Mouse (Mus musculus) spleen, embryonic (tissue): Measurements from ENCODE around the gene Tada3.

Experiments used
- CTCF ChIA-PET: fragments of 350-600 bp; sonication (Branson Sonifier 250); formaldehyde crosslinking; loops from one replicate; lab custom pipeline; 2022; lab: Charles Lee

Gene Tada3

GRCm38 (mm10) chr6:113386025-113386424 is 8.3 kb upstream of the Tada3 start:
- CTCF ChIA-PET: no interaction called here

DNA sequence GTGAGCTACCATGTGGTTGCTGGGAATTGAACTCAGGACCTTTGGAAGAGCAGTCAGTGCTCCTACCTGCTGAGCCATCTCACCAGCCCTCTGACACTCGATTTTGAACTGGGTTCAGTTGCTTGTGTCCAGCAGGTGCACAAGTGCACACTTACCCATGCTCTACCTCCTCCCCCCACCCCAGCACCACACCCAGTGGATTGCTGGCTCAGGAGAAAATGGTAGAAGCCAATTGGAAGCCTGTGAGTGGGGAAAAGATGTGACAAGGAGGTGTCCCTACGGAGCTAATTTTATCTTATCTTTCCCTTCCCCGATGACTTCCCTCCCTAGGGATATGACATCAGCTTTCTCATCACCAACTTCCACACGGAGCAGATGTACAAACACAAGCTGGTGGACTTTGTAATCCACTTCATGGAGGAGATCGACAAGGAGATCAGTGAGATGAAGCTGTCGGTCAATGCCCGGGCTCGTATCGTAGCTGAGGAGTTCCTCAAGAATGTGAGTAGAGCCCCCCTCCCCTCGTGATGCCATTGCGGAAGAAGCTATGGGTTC is 7.6 kb upstream of the Tada3 start:
- CTCF ChIA-PET: no interaction called here

DNA sequence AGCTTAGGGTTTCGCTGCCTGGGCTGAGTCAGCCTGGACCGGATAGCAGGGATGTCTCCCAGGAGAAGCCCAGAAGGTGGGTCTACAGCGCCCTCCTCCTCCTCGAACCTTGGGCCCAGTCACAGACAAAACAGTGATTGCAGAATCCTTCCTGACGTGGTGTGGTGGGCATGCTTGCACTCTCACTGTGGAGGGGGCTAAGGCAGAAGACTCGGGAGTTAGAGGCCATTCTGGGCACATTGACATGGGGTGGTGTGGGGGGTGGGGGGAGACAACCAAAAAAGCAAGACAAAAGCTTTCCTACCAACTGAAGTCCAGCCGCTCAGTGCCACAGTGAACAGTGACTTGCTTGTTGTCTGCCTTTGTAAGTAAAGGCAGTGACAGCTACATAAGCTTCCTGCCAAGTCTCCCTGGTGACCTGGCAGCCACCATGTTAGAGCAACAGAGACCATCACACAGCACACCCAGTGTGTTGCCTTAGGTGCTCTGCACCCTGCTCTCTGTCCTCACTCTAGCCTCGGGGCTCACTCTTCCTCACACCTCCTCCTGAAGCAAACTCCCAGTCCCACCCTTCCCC is 6.8 kb upstream of the Tada3 start:
- CTCF ChIA-PET: interaction anchor here (0.5 kb wide), 1 partner anchor 592 kb away, joined by 7 read pairs; no protein-coding TSS in a partner anchor

DNA sequence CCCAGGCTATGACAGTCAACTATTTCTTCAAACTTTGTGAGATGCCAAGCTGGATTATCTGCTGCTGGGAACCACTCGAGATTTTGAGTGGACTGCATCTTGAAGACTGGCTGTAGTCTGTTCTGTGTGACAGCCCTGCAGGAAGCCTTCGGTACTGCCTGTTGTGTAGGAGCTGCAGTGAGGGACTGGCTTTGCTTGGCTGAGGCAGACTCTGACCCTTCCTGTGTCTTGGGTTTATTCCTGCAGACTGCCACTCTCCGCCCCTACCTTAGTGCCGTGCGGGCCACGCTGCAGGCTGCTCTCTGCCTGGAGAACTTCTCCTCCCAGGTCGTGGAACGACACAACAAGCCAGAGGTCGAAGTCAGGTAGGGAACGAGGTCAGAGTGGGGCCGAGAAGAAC is 2.8 kb upstream of the Tada3 start:
- CTCF ChIA-PET: no interaction called here

- CTCF ChIA-PET: interaction anchor here (1.1 kb wide), 1 partner anchor 10 kb away, joined by 3 read pairs; no protein-coding TSS in a partner anchor
Measured at GRCm38 (mm10) chr6:113379246-113379645, 1.6 kb upstream of the Tada3 start.

DNA sequence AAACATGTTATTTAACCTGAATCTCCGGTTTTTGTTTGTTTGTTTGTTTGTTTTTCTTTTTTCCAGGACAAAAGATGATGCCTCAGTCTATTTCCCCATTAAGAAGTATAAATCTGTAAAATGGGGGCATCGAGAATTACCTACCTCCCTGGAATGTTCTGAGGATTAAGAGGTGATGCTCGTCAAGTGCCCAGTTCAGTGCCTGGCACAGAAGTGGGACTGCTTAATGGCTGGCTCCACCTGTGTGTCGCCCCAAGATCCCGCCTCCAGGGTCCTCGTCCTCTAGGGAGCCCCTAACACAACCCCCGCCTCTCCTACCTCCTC is 549 bp downstream of the Tada3 start:
- CTCF ChIA-PET: interaction anchor here (0.6 kb wide), 1 partner anchor 141 kb away, joined by 4 read pairs; no protein-coding TSS in a partner anchor

GRCm38 (mm10) chr6:113373491-113373890 is 4.2 kb downstream of the Tada3 start:
- CTCF ChIA-PET: no interaction called here

DNA sequence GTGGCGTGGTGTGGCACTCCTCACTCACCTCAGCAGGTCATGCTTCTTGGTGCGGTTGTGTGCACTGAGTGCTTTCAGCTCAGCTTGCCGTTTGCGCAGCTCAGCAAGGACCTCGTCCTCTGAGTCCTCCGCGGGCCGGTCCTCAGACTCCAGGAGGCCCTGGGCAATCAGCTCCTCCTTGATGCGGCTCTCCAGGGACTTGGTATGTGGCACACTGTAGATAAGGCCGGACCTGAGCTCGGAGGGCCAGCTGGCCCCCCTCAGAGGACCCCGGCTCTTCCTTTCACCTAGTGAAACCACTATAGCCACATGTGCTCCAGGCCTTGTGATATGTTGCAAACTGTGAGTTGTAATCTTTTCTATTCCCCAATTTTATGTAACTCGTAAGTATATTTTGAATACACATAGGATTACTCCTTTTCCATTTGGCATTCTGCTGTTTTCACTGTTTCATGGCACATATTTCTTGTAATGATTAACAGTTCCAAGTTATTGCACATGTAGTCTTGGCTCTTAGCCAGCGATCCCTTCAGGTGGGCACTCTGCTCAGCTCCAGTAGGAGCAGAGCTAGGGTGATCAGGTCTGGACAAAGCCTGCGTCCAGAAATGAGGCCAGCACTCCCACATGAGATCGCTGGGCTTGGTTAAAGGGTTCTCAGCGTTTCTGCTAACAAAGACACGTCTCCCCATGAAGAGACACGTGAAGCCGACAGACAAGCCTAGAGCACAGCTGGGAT is 7.3 kb downstream of the Tada3 start:
- CTCF ChIA-PET: interaction anchor here (1.1 kb wide), 1 partner anchor 8 kb away, joined by 3 read pairs; no protein-coding TSS in a partner anchor

DNA sequence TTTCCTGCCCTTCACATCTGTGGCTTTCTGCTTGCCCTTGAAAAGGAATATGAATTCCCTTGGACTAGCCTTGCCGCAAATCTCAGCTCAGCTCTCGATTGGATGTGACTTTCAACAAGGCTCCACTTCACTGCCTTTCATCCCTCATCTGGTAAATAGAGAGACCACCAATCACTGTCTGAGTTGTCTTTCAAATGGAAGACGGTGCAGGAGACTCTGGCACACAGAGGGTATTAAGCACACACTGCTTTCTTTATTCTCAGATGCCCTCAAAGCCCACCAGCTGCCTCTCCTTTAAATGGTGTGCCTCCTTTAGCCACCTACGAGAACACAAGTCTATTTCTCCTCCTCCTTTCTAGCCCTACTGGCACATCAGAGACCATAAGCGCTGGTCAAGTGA is 9.1 kb downstream of the Tada3 start:
- CTCF ChIA-PET: no interaction called here

GRCm38 (mm10) chr6:113368124-113368523 is 9.6 kb downstream of the Tada3 start:
- CTCF ChIA-PET: no interaction called here

- CTCF ChIA-PET: no interaction called here
Measured at GRCm38 (mm10) chr6:113367574-113367973, 10.1 kb downstream of the Tada3 start.

DNA sequence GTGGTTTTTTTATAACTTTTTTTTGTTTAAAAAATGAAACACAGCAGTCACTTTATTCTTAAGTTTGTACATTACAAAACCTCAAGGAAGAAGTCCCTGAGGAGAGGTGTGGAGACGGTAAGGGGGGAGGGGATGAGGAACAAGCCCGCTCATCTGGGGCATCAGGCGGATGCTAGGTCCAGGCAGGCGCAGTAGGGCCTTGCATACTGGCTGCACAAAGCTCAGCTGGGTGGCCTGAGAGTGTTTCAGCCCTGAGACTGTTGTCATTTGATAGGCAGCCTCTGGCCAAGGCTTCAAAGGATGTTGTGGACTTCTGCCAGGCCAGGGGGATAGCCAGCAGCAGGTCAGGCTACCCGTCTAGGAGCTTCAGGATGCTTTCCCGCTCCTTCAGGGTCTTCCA is 11.0 kb downstream of the Tada3 start:
- CTCF ChIA-PET: no interaction called here

DNA sequence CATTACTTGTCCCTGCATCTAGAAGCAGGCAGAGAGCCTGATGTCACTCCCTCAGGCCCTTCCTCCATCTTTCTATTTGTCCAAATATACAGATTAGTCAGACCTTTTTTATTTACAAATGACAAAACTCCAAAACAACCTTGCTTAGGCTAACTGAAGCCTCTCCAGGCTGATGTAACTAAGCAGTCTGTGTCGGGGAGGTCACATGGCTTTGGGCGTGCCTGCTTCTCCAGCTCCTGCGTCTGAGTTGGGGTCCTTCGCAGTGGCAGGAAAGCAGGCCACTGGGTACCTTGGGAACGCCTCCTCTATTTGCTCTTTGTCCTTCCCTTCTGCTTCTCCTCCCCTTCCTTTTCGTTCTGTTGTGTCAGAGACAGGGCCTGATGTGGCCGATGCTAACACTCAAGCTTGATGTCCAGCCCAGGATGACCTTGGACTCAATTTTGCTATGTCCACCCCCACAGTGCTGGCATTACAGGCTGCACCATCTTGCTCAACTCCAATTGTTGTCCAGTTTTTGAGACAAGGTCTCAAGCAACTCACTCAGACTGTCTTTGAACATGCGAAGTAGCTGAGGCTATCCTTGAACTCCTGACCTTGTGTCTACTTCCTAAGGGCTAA is 13.1 kb downstream of the Tada3 start:
- CTCF ChIA-PET: no interaction called here

GRCm38 (mm10) chr6:113362241-113362640 is 15.4 kb downstream of the Tada3 start:
- CTCF ChIA-PET: no interaction called here

DNA sequence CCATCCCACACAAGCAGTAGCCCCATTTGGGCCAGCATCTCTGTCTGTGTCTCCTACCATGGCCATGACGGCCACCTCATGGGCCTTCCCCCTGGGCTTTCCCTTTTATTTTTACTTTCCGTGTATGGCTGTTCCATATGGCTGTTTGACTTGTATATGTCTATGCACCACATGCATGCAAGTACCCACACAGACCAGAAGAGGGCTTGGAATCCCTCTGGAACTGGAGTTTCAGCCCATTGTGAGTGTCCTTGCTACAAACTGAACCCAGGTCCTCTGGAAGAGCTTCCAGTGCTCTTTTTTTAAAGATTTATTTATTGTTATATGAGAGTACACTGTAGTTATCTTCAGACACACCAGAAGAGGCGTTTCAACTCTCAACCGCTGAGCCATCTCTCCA is 16.2 kb downstream of the Tada3 start:
- CTCF ChIA-PET: no interaction called here

GRCm38 (mm10) chr6:113353696-113354095 is 24.0 kb downstream of the Tada3 start:
- CTCF ChIA-PET: no interaction called here

DNA sequence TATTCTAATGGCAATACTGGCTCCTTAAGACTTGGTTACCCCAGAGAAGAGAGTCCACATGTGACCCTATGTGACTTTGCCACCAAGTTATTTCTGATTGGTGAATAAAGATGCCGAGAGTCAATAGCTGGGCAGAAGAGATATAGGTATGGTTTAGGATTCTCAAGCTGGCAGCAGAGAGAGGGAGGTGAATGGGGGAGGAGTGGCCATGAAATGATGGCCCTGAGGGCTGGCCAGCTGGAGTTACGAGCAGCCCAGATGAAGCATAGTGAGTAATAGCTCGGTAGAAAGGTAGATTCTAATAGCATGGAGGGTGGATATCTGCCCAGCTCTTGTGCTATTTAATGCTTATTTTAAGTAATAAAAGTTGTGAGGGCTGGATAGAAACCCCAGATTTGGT is 24.9 kb downstream of the Tada3 start:
- CTCF ChIA-PET: no interaction called here

DNA sequence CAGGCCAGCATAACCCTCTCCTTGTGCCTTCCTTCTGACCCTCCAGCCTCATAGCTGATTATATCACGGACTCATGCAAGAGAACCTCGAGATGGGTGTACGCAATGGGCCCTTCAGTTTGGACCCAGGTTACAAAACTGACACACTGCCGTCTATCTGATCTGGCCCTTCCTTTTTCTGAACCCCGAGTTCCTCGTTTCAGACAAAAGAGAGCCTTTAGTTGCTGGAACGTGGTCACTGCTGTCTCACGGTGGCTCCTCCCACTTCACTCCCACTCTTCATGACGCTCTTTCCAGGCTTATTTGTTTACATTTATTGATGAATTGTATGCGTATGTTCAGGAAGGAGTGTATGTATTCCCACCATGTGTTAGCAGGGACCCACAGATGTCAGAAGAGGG is 26.0 kb downstream of the Tada3 start:
- CTCF ChIA-PET: no interaction called here

DNA sequence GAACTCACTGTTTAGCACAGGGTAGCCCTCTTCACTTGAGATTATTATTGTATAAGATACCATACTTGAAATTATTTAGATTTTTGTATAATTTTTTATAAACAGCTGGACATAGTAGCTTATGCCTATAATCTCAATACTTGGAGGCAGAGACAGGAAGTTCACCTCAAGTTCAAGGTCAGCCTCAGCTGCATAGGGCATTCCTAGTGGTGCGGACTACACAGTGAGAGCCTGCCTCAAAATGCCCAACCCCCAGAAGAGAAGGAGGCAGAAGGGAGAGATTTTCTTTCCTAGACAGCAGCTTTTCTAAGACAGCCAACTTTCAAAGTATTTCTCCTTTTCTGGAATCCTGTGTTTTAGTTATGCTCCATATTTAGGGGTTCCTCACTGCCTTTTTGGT is 26.5 kb downstream of the Tada3 start:
- CTCF ChIA-PET: no interaction called here

GRCm38 (mm10) chr6:113350538-113350937 is 27.1 kb downstream of the Tada3 start:
- CTCF ChIA-PET: no interaction called here

DNA sequence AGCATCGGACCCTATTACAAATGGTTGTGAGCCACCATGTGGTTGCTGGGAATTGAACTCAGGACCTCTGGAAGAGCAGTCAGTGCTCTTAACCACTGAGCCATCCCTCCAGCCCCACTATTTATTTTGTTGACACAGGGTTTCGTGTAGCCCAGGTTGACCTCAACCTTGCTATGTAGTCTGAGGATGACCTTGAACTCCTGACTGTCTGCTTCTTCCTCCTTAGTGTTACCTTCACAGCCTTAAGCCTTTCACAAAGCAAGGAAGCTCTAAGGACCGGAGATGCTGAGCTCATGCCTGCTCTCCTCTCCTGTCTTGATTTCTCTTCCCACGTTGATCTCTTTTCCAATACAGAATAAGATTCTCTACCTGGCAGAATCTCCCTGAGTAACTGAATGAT is 30.8 kb downstream of the Tada3 start:
- CTCF ChIA-PET: no interaction called here

- CTCF ChIA-PET: no interaction called here
Measured at GRCm38 (mm10) chr6:113344321-113344720, 33.4 kb downstream of the Tada3 start.
